Mouse (Mus musculus): Measurements from ENCODE around the gene Olfr1143. TPM values are rescaled to one million over a fixed set of nuclear protein-coding genes. Genes with fewer than 3 reads are reported as not detected.

The Olfr1143 gene
- not detected in 2 replicates for polyA plus RNA-seq (2012; rRNA removed)

DNA sequence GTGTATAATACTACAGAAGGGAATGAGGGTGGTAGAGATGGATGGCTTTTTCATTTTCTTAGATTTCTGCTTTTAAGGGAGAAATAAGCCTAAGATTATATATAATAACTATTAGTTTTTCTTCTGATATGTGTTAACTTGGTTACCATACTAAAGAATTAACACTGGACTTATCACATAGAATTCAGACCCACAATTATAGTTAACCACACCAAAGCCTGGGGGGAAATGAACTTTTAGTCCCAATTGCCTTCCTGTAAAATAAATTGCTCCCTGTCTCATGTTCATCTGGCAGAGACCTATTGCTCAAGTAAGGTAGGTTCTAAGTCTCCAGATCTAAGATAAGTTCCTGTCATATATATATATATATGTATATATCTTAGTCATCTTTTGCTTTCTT lies at the start of gene Olfr1143:
Olfr1143 (plus strand) TSS at position 301 of the 400 bp plus-strand sequence.
- DNase-seq: no peak
- Histone ChIP-seq H3K4me1 (ENCODE audit: control insufficient read depth, insufficient read depth, low read length) (no peaks in the 10 kb centered on the region), H3K27me3 (ENCODE audit: control insufficient read depth, insufficient read depth, low read length) (no peaks in the 10 kb centered on the region), H3K27ac (ENCODE audit: insufficient read depth, low read length) (no peak within 1 kb of the TSS), H3K4me3 (replicated peaks; ENCODE audit: insufficient read depth, low read depth, low read length) (no peak within 1 kb of the TSS)
- TF ChIP-seq POLR2A (IDR thresholded peaks at IDR 0.05; ENCODE audit: borderline replicate concordance, insufficient read depth, low read length) (no peak), CTCF (IDR thresholded peaks at IDR 0.05; ENCODE audit: borderline replicate concordance, insufficient read depth, low read depth, low read length) (no peak)

DNA sequence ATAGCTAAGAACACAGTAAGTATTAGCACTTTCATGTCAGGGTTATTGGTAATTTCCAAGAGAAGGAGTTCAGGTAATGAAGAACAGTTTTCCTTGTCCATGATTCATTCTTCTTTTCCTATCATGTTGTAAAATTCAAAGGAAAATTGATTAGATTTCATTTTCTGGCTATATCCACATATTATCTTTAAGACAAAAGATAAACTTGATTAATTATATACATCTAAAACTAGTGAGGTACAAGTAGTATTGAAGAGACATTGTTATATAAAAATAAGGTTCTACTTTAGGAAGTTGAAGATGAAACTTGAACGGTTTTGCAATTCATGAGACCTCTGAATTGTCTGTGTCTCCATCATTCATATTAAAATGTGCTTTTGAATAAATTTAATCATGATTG lies 46.5 kb upstream of the Olfr1143 start, which contains the start of gene Olfr1141:
Olfr1141 (minus strand) TSS at position 101 of the 400 bp plus-strand sequence.
- Histone ChIP-seq H3K27me3 (ENCODE audit: control insufficient read depth, insufficient read depth, low read length) (no peaks in the 10 kb centered on the region), H3K4me3 (replicated peaks; ENCODE audit: insufficient read depth, low read depth, low read length) (no peak within 1 kb of the TSS), H3K4me1 (ENCODE audit: control insufficient read depth, insufficient read depth, low read length) (no peaks in the 10 kb centered on the region), H3K27ac (ENCODE audit: insufficient read depth, low read length) (no peak within 1 kb of the TSS)
- TF ChIP-seq POLR2A (IDR thresholded peaks at IDR 0.05; ENCODE audit: borderline replicate concordance, insufficient read depth, low read length): no peak
- TF ChIP-seq CTCF (IDR thresholded peaks at IDR 0.05; ENCODE audit: borderline replicate concordance, insufficient read depth, low read depth, low read length): no peak
- WGBS: 91% methylated on average over 1 of the region's 1 CpGs
- no peak for DNase-seq

DNA sequence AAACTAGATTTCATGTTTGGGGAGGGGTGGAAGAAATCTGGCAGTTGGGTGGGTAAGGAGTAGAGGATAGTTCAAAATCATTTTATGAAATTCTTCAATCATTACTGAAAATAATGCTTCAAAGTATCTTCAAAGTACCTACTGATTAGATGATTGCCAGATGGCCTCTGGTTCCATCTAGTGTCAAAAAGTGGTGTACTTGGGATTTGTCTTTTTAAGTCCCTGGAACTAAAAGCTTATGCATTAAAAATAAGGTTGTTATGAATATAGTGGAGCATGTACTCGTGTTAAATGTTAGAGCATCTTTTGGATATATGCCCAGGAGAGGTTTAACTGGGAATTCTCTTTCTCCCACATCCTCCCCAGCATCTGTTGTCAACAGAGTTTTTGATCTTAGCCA lies 24.2 kb upstream of the Olfr1143 start:
- no peak overlapping the region for H3K27ac ChIP-seq (ENCODE audit: insufficient read depth, low read length)
- no peak for TF ChIP-seq POLR2A (IDR thresholded peaks at IDR 0.05; ENCODE audit: borderline replicate concordance, insufficient read depth, low read length)
- no peak for TF ChIP-seq CTCF (IDR thresholded peaks at IDR 0.05; ENCODE audit: borderline replicate concordance, insufficient read depth, low read depth, low read length)
- no peaks in the 10 kb centered on the region for H3K4me1 ChIP-seq (ENCODE audit: control insufficient read depth, insufficient read depth, low read length)
- H3K4me3 ChIP-seq (replicated peaks; ENCODE audit: insufficient read depth, low read depth, low read length): no peak overlapping the region
- 10% methylated on average over 1 of the region's 1 CpGs for WGBS
- no peak for DNase-seq
- no peaks in the 10 kb centered on the region for H3K27me3 ChIP-seq (ENCODE audit: control insufficient read depth, insufficient read depth, low read length)

DNA sequence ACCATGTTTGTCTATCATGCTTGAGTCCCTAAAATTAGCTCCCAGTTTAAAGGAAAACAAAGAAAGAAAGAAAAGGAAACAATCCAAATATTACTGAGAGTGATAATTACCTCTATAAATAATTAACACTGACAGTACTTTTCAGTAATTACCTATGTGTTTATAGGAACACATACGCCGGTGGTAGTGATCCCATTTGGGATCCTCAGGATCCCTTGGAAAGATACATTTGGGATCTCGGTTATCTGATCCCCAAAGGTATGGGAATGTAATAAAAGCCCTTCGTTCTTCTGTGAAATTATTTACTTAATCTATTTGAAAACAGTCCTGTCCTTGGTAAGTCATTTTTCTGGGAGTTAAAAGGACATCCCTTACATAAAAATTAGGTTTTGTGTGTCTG lies 21.2 kb upstream of the Olfr1143 start, which contains the start of gene Olfr152:
Olfr152 (plus strand) TSS at position 301 of the 400 bp plus-strand sequence.
- 81% methylated on average over 4 of the region's 4 CpGs for WGBS
- Histone ChIP-seq H3K4me3 (replicated peaks; ENCODE audit: insufficient read depth, low read depth, low read length) (no peak within 1 kb of the TSS), H3K27me3 (ENCODE audit: control insufficient read depth, insufficient read depth, low read length) (no peaks in the 10 kb centered on the region), H3K27ac (ENCODE audit: insufficient read depth, low read length) (no peak within 1 kb of the TSS), H3K4me1 (ENCODE audit: control insufficient read depth, insufficient read depth, low read length) (no peaks in the 10 kb centered on the region)
- TF ChIP-seq POLR2A (IDR thresholded peaks at IDR 0.05; ENCODE audit: borderline replicate concordance, insufficient read depth, low read length) (no peak), CTCF (IDR thresholded peaks at IDR 0.05; ENCODE audit: borderline replicate concordance, insufficient read depth, low read depth, low read length) (no peak)
- DNase-seq: no peak

DNA sequence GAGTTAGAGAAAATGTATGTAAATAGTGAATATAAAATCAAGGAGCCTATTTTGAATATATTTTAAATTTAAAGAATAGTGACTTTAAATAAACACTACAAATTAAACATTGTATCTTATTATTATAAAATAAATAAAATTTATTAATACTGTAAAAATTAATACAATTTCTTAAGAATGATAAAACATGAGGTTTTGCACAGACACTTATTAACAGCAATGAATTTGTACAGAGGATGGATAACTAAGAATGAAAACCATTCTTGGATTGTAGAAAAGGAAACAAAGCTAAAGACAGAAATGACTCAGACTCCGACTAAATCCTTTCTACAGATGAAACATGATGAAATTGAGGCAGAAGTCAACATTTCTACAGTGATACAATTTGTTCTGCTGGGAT lies 9.1 kb downstream of the Olfr1143 start, which contains the start of gene Olfr1145:
Olfr1145 (plus strand) TSS at position 301 of the 400 bp plus-strand sequence.
- Histone ChIP-seq H3K27me3 (ENCODE audit: control insufficient read depth, insufficient read depth, low read length) (no peaks in the 10 kb centered on the region), H3K4me1 (ENCODE audit: control insufficient read depth, insufficient read depth, low read length) (no peaks in the 10 kb centered on the region), H3K4me3 (replicated peaks; ENCODE audit: insufficient read depth, low read depth, low read length) (no peak within 1 kb of the TSS), H3K27ac (ENCODE audit: insufficient read depth, low read length) (no peak within 1 kb of the TSS)
- DNase-seq: no peak
- 80% methylated on average over 1 of the region's 1 CpGs for WGBS
- TF ChIP-seq CTCF (IDR thresholded peaks at IDR 0.05; ENCODE audit: borderline replicate concordance, insufficient read depth, low read depth, low read length) (no peak), POLR2A (IDR thresholded peaks at IDR 0.05; ENCODE audit: borderline replicate concordance, insufficient read depth, low read length) (no peak)

DNA sequence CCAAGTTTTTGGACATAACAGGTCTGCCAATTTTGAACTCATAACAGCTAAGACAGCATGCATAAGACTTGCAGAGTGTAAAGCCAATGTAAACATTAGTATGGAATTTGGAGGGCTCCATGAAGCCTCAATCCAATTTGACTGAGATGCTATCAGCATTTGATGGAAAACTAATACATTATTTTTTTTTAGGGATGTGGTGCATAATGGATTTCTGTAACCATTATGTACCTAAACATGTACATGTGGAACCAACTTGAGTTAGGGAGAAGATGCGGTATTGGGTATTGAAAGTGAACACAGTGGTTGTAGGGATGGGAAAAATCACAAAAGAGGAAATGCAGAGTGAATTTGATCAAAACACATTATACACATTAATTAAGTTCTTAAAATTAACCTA lies 29.8 kb downstream of the Olfr1143 start, which contains the start of gene Olfr1148:
Olfr1148 (plus strand) TSS at position 301 of the 400 bp plus-strand sequence.
- H3K27ac ChIP-seq (ENCODE audit: insufficient read depth, low read length): no peak within 1 kb of the TSS
- 88% methylated on average over 1 of the region's 1 CpGs for WGBS
- H3K27me3 ChIP-seq (ENCODE audit: control insufficient read depth, insufficient read depth, low read length): no peaks in the 10 kb centered on the region
- no peaks in the 10 kb centered on the region for H3K4me1 ChIP-seq (ENCODE audit: control insufficient read depth, insufficient read depth, low read length)
- DNase-seq: no peak
- no peak within 1 kb of the TSS for H3K4me3 ChIP-seq (replicated peaks; ENCODE audit: insufficient read depth, low read depth, low read length)
- TF ChIP-seq POLR2A (IDR thresholded peaks at IDR 0.05; ENCODE audit: borderline replicate concordance, insufficient read depth, low read length) (no peak), CTCF (IDR thresholded peaks at IDR 0.05; ENCODE audit: borderline replicate concordance, insufficient read depth, low read depth, low read length) (no peak)

DNA sequence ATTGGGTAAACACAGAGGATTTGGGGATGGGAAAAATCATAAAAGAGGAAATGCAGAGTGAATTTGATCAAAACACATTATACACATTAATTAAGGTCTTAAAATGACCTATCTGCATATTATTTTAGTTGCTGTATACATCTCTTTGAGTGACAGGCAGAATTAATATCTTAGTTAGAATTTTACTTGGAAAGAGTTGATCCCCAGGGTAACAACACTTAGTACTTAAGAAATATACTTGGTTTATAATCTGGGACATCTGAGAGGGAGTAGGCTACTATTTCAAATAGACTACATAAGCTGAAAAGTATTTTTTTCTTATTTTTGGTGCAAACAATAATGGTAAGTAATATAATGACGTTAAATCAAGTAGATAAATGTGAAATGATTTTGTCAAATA lies 43.3 kb downstream of the Olfr1143 start, which contains the start of gene Olfr1150-ps1:
Olfr1150-ps1 (plus strand) TSS at position 301 of the 400 bp plus-strand sequence.
- 76% methylated on average over 1 of the region's 1 CpGs for WGBS
- no peak for DNase-seq
- H3K27me3 ChIP-seq (ENCODE audit: control insufficient read depth, insufficient read depth, low read length): no peaks in the 10 kb centered on the region
- TF ChIP-seq POLR2A (IDR thresholded peaks at IDR 0.05; ENCODE audit: borderline replicate concordance, insufficient read depth, low read length) (no peak), CTCF (IDR thresholded peaks at IDR 0.05; ENCODE audit: borderline replicate concordance, insufficient read depth, low read depth, low read length) (no peak)
- no peak within 1 kb of the TSS for H3K27ac ChIP-seq (ENCODE audit: insufficient read depth, low read length)
- H3K4me3 ChIP-seq (replicated peaks; ENCODE audit: insufficient read depth, low read depth, low read length): no peak within 1 kb of the TSS
- H3K4me1 ChIP-seq (ENCODE audit: control insufficient read depth, insufficient read depth, low read length): no peaks in the 10 kb centered on the region

Other genes with a start within 250 kb of the Olfr1143 start
- not detected in 2 replicates for gene Olfr1129, start 226.7 kb upstream of the Olfr1143 start, polyA plus RNA-seq (2012; rRNA removed)
- gene Olfr1130, start 194.4 kb upstream of the Olfr1143 start, polyA plus RNA-seq (2012; rRNA removed): not detected in 2 replicates
- not detected in 2 replicates for gene Olfr1131, start 173.5 kb upstream of the Olfr1143 start, polyA plus RNA-seq (2012; rRNA removed)
- gene Olfr1132, start 163.1 kb upstream of the Olfr1143 start, polyA plus RNA-seq (2012; rRNA removed): not detected in 2 replicates
- gene Olfr1133, start 153.2 kb upstream of the Olfr1143 start, polyA plus RNA-seq (2012; rRNA removed): not detected in 2 replicates
- not detected in 2 replicates for gene Olfr1134, start 142.1 kb upstream of the Olfr1143 start, polyA plus RNA-seq (2012; rRNA removed)
- gene Olfr1135, start 126.9 kb upstream of the Olfr1143 start, polyA plus RNA-seq (2012; rRNA removed): not detected in 2 replicates
- not detected in 2 replicates for gene Olfr1136, start 106.6 kb upstream of the Olfr1143 start, polyA plus RNA-seq (2012; rRNA removed)
- not detected in 2 replicates for gene Olfr1137, start 87.4 kb upstream of the Olfr1143 start, polyA plus RNA-seq (2012; rRNA removed)
- gene Olfr1138, start 60.6 kb upstream of the Olfr1143 start, polyA plus RNA-seq (2012; rRNA removed): not detected in 2 replicates
- gene Olfr1140, start 56.8 kb upstream of the Olfr1143 start, polyA plus RNA-seq (2012; rRNA removed): not detected in 2 replicates
- not detected in 2 replicates for gene Olfr1141, start 46.6 kb upstream of the Olfr1143 start, polyA plus RNA-seq (2012; rRNA removed)
- not detected in 2 replicates for gene Olfr152, start 21.1 kb upstream of the Olfr1143 start, polyA plus RNA-seq (2012; rRNA removed)
- gene Olfr1145, start 9.2 kb downstream of the Olfr1143 start, polyA plus RNA-seq (2012; rRNA removed): not detected in 2 replicates
- not detected in 2 replicates for gene Olfr1148, start 29.9 kb downstream of the Olfr1143 start, polyA plus RNA-seq (2012; rRNA removed)
- gene Olfr1150-ps1, start 43.4 kb downstream of the Olfr1143 start, polyA plus RNA-seq (2012; rRNA removed): not detected in 2 replicates
- not detected in 2 replicates for gene Olfr1151, start 55.3 kb downstream of the Olfr1143 start, polyA plus RNA-seq (2012; rRNA removed)
- gene Olfr1152, start 65.9 kb downstream of the Olfr1143 start, polyA plus RNA-seq (2012; rRNA removed): not detected in 2 replicates
- gene Olfr1153, start 94.4 kb downstream of the Olfr1143 start, polyA plus RNA-seq (2012; rRNA removed): not detected in 2 replicates
- not detected in 2 replicates for gene Olfr1154, start 104.6 kb downstream of the Olfr1143 start, polyA plus RNA-seq (2012; rRNA removed)
- not detected in 2 replicates for gene Olfr1155, start 144.5 kb downstream of the Olfr1143 start, polyA plus RNA-seq (2012; rRNA removed)
- gene Olfr1156, start 152.5 kb downstream of the Olfr1143 start, polyA plus RNA-seq (2012; rRNA removed): not detected in 2 replicates
- gene Olfr1157, start 167.7 kb downstream of the Olfr1143 start, polyA plus RNA-seq (2012; rRNA removed): not detected in 2 replicates
- not detected in 2 replicates for gene Olfr74, start 174.1 kb downstream of the Olfr1143 start, polyA plus RNA-seq (2012; rRNA removed)
- gene Olfr1158, start 189.5 kb downstream of the Olfr1143 start, polyA plus RNA-seq (2012; rRNA removed): not detected in 2 replicates
- gene Olfr1160, start 207.7 kb downstream of the Olfr1143 start, polyA plus RNA-seq (2012; rRNA removed): not detected in 2 replicates
- gene Olfr1161, start 222.2 kb downstream of the Olfr1143 start, polyA plus RNA-seq (2012; rRNA removed): not detected in 2 replicates
- gene Olfr73, start 237.1 kb downstream of the Olfr1143 start, polyA plus RNA-seq (2012; rRNA removed): not detected in 2 replicates